In genomic region chr2:64048142-64048541, GRCm38 (mm10) we compare ENCODE assay signal across 15 mouse cellular contexts. TPM values are rescaled to one million over a fixed set of nuclear protein-coding genes. Genes with fewer than 3 reads are reported as not detected.
"Had no signal": no experiment of that assay in that cellular context is flagged by ENCODE, and none has a peak within 500 bp of the region (broad histone marks: within the 10 kb centered on the region; RNA-seq: fewer than 3 reads in every experiment).

No protein-coding gene starts in this region.

- H3K4me3 ChIP-seq: stomach, embryonic 15.5 days had no signal

- H3K27me3 ChIP-seq: stomach, embryonic 15.5 days had no signal

- H3K36me3 ChIP-seq: stomach, embryonic 15.5 days had no signal

- H3K4me1 ChIP-seq: stomach, embryonic 15.5 days had no signal

- H3K9me3 ChIP-seq: stomach, embryonic 15.5 days had no signal

- H3K27ac ChIP-seq: stomach, embryonic 15.5 days; stomach, postnatal 0 days had no signal

- H3K4me2 ChIP-seq: stomach, embryonic 15.5 days had no signal

- H3K9ac ChIP-seq: stomach, embryonic 15.5 days had no signal

- DNase-seq: retina, postnatal 1 day; right cerebral cortex, adult 18-20 months; right cerebral cortex, postnatal 14 days; right cerebral cortex, postnatal 25 days; right cerebral cortex, postnatal 4 days; spleen, adult 18-20 months; thymus, adult 18-20 months; thymus, adult 2 months; thymus, postnatal 14 days; thymus, postnatal 25 days; thymus, postnatal 36 days; thymus, postnatal 4 days had no signal

RNA-seq across cellular contexts. Expression of gene Fign, which starts 49.7 kb away (rescaled TPM):
- total RNA-seq: neutrophil, adult 5-6 weeks had no signal
